Mouse (Mus musculus) olfactory bulb, adult 2 months (tissue): ENCODE results near the gene S1pr3. TPM values are rescaled to one million over a fixed set of nuclear protein-coding genes. Genes with fewer than 3 reads are reported as not detected.

Experiments
- H3K27ac ChIP-seq: fragments of 200-500 bp; 2 replicates; pipeline ENCODE4 v1.5.1; 2012; ENCODE audit warnings: low read depth, low read length; ENCODE audit not compliant: insufficient read depth
- H3K4me1 ChIP-seq: fragments of 200-500 bp; 2 replicates; pipeline ENCODE4 v1.6.1; 2012; ENCODE audit warnings: low read length; ENCODE audit not compliant: control insufficient read depth, insufficient read depth
- H3K4me3 ChIP-seq: fragments of 200-500 bp; 2 replicates; pipeline ENCODE4 v1.5.1; 2012; ENCODE audit warnings: mild to moderate bottlenecking, low read depth, low read length, moderate library complexity; ENCODE audit not compliant: insufficient read depth
- CTCF ChIP-seq: fragments of 200-500 bp; IDR thresholded peaks from 2 replicates; pipeline ENCODE4 v1.5.1; 2012; ENCODE audit warnings: low read depth, mild to moderate bottlenecking, low read length, moderate library complexity; ENCODE audit not compliant: insufficient read depth
- POLR2A ChIP-seq: fragments of 200-500 bp; IDR thresholded peaks from 2 replicates; pipeline ENCODE4 v1.6.1; 2012; ENCODE audit warnings: mild to moderate bottlenecking, low read depth, low read length, moderate library complexity; ENCODE audit not compliant: insufficient read depth
- WGBS: fragments of 180-500 bp; shearing (Covaris S2); methylation state at CpG from one replicate; pipeline ENCODE4 v1.1.7; 2018; 5-methylcytosine and 5-hydroxymethylcytosine counted together
- polyA plus RNA-seq: library from polyadenylated mRNA; stranded (reverse); fragments of >200 nt; gene quantifications from 2 replicates; pipeline ENCODE4 v1.2.4, GENCODE M21; 2012; ENCODE audit warnings: low replicate concordance; ENCODE audit not compliant: missing spikeins, insufficient read depth, insufficient read length

The S1pr3 gene
- polyA plus RNA-seq, 1 experiment, result not detected

DNA sequence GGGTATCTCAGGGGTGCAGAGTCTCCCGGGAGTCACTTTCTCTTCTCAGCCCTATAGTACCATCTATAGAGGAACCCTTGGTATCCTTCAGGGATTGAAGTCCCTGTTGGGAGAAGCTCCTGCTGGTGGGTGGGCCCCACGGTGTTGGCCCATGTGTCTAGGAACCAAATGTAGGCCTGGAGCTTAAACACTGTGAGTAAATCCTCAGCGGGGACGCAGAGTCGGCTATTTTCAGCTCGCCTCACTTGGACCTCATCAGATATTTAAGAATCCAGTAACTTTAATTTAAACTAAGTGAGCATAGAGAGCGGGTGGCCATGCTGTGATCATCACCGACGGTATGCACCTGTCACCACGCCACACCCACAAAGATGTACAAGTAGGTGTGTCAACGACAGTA, 8.3 kb downstream of the S1pr3 start:
- WGBS, result 83% methylated on average over 11 of the region's 11 CpGs
- no peak overlapping the region for H3K4me3 ChIP-seq
- no peak overlapping the region for H3K27ac ChIP-seq
- H3K4me1 ChIP-seq, result peaks cover 18% of the 10 kb centered on the region
- TF ChIP-seq POLR2A (no peak), CTCF (no peak)

DNA sequence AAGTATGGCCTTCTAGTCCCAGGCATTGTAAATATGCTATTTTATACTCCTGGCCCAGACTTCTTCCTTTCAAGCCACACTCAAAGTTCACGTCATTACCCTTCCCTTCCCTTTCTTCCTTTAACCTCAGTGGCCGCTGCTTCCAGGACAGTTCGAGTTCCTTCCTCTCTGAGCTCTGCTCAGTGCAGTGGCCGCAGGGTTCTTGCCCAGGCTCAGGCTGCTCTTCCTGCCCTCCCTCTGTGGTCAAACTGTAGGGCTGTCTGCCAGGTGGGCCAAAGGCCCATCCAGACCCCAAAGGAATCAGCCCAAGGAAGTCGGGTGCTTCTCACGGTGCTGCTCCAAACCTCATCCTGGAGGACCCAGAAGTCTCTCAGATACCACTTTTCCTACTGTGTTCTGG, 9.4 kb downstream of the S1pr3 start:
- TF ChIP-seq CTCF, result no peak
- TF ChIP-seq POLR2A, result no peak
- H3K4me3 ChIP-seq, result peak overlapping the region; percentile 15; the same call in 1 of the 2 replicates
- H3K4me1 ChIP-seq, result peaks cover 18% of the 10 kb centered on the region
- H3K27ac ChIP-seq, result peak overlapping the region; percentile 50
- 34% methylated on average over 6 of the region's 6 CpGs for WGBS

DNA sequence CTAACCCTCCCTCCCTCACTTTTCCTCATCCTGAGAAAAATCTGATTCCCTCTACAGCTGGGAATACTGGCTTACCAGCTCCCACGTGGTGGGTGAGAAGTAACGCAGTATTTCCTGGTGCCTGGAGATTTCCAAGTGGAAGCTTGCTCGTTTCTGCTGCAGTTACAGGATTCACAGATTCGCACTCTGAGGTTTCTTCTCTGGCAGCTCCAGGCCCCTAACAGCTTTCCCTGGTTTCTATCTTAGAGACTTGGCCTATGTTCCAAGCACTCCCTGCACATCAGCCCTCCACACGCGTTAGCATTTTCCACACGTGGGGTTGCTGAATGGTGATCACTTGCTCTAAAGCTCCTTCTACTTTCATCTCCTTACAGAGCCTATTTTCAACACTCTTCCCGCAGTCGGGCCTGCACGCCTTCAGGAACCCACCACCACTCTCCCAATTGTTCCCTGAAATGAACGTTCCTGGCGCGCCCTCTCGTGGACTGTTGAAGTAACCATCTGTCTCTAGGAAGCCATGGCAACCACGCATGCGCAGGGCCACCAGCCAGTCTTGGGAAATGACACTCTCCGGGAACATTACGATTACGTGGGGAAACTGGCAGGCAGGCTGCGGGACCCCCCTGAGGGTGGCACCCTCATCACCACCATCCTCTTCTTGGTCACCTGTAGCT, 10.0 kb downstream of the S1pr3 start:
- Histone ChIP-seq H3K4me1 (peaks cover 18% of the 10 kb centered on the region), H3K4me3 (peak overlapping the region; percentile 37), H3K27ac (peak overlapping the region; percentile 50)
- WGBS, result 2% methylated on average over 20 of the region's 20 CpGs
- TF ChIP-seq POLR2A, result no peak
- TF ChIP-seq CTCF, result peak; percentile 81

GRCm38 (mm10) chr13:51418942-51419451, 10.6 kb downstream of the S1pr3 start:
- WGBS, result 72% methylated on average over 19 of the region's 19 CpGs
- Histone ChIP-seq H3K27ac (no peak overlapping the region), H3K4me1 (peaks cover 18% of the 10 kb centered on the region), H3K4me3 (peak overlapping the region; percentile 37)
- TF ChIP-seq CTCF, result no peak
- TF ChIP-seq POLR2A, result no peak

GRCm38 (mm10) chr13:51419501-51419900, 11.1 kb downstream of the S1pr3 start:
- Histone ChIP-seq H3K4me1 (peaks cover 18% of the 10 kb centered on the region), H3K4me3 (no peak overlapping the region), H3K27ac (no peak overlapping the region)
- TF ChIP-seq POLR2A (no peak), CTCF (no peak)
- WGBS, result 91% methylated on average over 15 of the region's 15 CpGs

DNA sequence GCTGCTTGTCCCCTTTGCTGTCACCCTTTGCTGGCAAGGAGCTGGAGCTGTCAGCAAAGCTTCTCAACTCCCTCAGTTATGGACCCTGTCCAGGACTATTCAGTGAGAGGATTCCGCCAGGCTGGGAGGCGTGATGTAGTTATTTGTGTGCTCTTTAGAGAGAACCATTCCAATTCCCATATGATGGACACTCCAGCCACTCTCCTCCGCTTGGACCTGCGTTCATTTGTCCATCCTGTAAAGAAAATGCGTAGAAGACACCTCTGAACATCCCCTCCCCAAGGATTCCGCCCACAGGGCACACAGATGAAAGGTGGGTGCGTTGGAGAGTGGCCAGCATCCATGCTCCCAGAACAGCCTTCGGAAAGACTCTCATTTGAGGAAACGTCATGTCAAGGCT, 12.4 kb downstream of the S1pr3 start:
- no peak overlapping the region for H3K4me3 ChIP-seq

DNA sequence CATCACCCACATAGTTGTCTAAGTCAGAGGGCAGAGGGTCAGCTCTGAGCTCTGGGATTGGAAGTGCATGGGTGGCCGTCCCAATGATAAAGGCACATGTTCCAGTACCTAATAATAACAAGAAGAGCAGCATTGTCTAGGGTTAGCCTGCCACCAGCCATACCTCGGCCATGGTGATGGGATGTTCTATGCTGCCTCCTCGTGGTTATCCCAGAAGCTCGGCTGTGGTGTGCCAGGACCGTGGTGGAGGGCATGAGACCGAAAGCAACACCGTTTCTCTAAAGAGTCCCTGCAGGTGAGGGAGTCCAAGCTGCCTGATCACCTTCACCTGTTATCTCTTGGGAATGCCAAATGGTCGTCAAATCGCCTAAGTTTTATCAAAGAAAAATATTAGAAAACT, 15.2 kb downstream of the S1pr3 start:
- peaks cover 5% of the 10 kb centered on the region for H3K4me1 ChIP-seq
- no peak overlapping the region for H3K4me3 ChIP-seq
- 79% methylated on average over 9 of the region's 9 CpGs for WGBS
- H3K27ac ChIP-seq, result no peak overlapping the region
- TF ChIP-seq CTCF (no peak), POLR2A (no peak)

More for the DNA sequence above, 12.4 kb downstream of the S1pr3 start:
- no peak for TF ChIP-seq POLR2A
- TF ChIP-seq CTCF, result no peak
- 65% methylated on average over 9 of the region's 9 CpGs for WGBS
- Histone ChIP-seq H3K27ac (no peak overlapping the region), H3K4me1 (peaks cover 18% of the 10 kb centered on the region)

DNA sequence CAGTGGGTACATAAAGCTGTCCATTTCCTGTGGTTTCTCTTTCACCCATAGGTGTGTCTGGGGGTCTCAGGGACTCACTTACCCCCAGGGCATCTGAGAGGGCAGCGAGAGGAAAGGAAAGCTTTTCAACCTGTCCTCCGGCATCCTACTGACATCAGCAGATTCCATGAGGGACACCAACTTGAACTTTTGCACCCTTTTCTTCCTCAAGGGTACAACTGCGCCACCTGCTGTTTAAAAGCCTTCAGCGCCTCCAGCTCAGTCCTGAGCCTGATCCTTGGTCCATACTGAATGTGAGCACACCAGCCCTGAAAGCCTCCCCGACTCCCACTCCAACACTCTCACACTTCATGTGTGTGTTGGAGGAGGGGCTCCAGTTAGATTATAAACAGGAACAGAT, 16.2 kb downstream of the S1pr3 start:
- no peaks in the 10 kb centered on the region for H3K4me1 ChIP-seq
- WGBS, result 20% methylated on average over 5 of the region's 5 CpGs
- no peak overlapping the region for H3K4me3 ChIP-seq
- no peak overlapping the region for H3K27ac ChIP-seq
- no peak for TF ChIP-seq POLR2A
- TF ChIP-seq CTCF, result peak; percentile 73

- no peak overlapping the region for H3K27ac ChIP-seq
- no peak overlapping the region for H3K4me3 ChIP-seq
- WGBS, result 65% methylated on average over 4 of the region's 4 CpGs
- no peaks in the 10 kb centered on the region for H3K4me1 ChIP-seq
- no peak for TF ChIP-seq CTCF
These were observed 17.4 kb downstream of the S1pr3 start for GRCm38 (mm10) chr13:51425662-51426443.
